Mouse (Mus musculus) retina, embryonic 14.5 days (tissue): ENCODE results near the gene Grik3.

ENCODE experiments used
- DNase-seq: peaks from one replicate; pipeline ENCODE4 v3.0.0-alpha.2; 2015; ENCODE audit warnings: low spot score

Gene Grik3

DNA sequence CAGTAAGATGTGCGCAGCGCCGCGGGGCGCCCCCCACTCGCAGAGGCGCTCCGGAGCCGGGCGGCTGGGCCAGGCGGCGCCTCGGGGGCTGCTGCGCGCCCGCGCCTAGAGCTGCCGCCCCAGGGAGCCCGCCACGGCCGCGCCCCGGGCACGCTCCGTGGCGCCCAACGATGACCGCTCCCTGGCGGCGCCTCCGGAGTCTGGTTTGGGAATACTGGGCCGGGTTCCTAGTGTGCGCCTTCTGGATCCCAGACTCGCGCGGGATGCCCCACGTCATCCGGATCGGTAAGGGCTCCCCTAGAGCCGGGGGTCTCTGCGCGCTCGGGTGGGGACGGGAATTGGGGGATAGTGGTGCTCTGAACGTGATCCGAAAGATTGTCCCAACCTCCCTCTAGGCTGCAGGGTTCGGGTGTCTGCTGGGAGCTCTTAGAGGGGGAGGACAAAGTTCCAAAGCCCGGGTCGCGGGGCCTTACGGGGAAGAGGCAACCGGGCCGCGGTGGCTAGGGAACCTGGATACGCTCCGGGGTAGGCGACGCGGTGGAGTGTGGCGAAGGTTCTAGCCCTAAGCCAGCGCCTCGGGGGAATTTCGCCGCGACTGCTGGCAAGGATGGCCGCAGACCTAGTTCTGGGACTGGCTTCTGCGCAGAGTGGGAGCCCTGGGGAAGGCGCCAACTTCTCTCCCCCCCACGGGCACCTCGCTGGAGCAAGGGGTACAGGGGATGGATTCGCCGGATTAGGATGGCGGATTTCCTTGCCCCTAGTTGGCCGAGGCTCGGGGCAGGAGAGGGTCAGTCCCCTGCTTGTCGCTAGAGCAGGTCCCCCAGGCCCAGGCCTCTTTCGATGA, at the start of gene Grik3:
Gene Grik3 (plus strand): TSS at position 40 of the 844 bp plus-strand sequence.
- peak; percentile 46 for DNase-seq

GRCm38 (mm10) chr4:125441821-125442220, 48.7 kb upstream of the Grik3 start:
- DNase-seq = no peak

DNA sequence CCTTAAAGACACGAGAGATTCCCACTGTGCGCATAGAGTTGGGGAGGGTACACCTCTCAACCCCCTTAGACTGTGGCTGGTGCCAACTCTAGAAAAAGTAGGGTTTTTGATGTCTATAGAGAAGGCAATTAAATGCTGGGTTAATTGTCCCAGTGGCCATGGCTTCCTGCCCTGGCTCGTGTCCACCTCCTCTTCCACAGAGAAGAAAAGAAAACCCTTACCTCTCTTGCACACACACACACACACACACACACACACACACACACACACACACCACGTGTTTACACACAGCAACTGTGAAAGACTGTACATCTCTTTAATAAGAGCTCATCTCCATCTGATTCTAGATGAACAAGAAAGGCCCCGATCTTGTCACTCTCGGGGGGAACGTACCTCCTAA, 46.1 kb upstream of the Grik3 start:
- DNase-seq = no peak

DNA sequence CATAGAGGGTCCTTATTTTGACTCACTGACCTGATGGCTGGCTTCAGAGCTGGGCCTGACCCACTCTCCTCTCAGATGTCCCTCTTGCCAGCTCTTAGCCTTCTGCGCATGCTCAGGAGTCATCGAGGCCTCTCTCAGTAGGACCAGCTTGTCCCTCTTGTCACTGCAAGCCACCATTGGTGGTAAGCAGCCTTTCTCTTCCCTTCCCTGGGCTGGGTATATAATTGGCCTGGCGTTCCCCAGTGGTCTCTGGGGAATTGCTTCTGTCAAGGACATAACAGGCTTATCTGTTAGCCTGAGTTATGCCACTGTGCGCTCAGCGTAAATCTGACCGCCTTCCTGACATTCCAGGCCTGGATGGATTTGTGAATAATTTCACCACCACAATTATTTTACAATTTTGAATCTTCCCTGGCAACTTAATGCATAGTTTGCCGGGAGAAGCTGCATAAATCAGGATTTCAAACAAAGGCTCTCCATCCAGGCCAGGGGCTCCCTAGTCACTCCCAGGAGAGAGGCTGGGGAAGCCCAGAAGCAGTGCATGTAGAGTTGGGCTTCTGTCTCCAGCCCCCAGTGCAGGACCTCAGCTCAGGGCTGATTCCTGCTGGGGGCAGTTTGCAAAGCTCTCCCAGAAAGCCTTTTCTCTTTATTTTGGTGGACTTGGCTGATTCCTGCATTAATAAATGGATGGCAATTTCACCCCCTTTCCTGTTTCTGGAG, 39.7 kb upstream of the Grik3 start:
- DNase-seq = peak; percentile 63

GRCm38 (mm10) chr4:125451821-125452220, 38.7 kb upstream of the Grik3 start:
- DNase-seq = no peak

DNA sequence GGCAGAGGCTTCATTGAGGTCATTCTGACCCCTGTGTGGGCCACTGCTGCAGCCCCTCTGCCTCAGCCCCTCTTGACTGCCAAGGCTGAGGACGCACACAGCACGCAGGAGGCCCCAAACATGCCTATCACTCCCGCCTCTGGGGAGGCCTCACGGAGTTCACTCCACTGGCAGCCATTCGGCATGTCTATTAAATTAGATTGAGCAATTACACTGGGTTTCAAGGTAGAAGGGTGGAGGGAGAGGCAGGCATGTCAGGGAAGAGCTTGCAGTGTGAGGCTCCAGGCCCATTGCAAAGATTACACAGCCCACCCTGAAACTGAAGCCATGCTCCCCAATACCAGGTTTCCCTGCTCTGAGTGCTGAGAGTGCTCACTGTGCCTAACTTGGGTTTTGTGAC, 34.0 kb upstream of the Grik3 start:
- DNase-seq = no peak

DNA sequence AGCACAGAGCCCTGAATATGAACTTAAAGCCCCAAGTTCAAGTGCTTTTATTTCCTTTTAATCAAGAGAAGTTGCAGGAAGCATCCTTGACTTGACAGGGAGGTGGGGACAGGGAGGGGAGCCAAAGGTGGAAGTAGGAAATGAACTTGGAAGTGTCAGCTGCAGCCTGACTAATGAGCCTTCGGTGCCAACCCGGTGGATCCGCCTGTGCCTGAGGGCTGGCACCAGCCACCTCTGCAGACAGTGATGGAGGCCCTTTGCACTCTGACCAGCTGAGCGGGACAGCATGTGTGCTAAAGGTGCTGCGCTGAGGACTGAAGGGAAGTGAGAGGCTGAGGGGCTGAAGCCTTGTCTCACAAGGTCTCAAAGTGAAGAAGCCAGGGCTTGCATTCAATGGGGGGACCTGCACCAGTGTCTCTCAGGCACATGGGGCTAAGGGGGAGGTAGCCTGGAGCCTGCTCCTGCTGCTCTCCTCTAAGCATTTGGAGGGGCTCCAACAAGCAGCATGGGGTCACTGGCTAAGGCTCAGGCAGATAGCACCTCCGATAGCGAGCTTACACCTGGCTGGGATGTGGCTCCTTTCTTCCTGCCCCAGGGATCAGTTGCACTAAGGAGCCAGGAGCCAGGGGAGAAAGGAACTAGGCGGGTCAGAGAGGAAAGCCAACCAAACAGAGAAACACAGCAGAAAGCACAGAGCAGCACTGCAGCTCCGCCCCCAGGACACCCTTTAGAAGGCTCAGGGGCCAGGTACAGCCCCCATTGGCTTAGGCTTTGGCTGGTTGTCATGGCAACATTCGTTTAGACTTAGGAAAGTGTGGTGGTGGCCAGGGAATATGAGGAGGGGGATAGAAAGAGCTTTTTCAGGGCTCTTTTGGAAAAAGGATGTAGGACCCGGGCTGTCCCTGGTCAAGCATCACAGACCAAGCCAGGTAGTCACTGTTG, 33.1 kb upstream of the Grik3 start:
- no peak for DNase-seq

GRCm38 (mm10) chr4:125459791-125460190, 30.7 kb upstream of the Grik3 start:
- DNase-seq = no peak

GRCm38 (mm10) chr4:125469711-125470372, 20.7 kb upstream of the Grik3 start:
- no peak for DNase-seq

DNA sequence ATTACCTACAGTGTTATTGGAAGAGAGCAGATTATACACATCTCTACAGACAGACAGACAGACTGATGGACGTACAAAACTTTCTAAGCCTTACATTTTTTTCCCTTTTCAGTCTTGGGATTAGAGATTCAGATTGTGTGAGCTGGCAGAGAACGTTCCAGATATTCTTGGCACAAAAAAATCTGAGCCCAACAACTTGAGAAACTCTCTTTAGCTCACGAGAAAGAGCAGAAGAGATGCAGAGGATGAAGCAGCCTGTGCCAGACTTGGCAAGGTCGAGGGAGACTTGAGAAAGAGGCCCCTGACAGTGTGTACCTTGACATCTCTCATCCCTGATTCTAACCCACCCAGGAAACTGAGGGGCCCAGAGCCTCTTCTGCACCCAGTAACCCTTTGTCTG, 15.6 kb upstream of the Grik3 start:
- no peak for DNase-seq

- no peak for DNase-seq
These were observed 12.4 kb upstream of the Grik3 start for GRCm38 (mm10) chr4:125478071-125478470.

- DNase-seq = no peak
These were observed 9.2 kb upstream of the Grik3 start for GRCm38 (mm10) chr4:125481256-125481655.

- no peak for DNase-seq
These were observed 6.4 kb upstream of the Grik3 start for GRCm38 (mm10) chr4:125484131-125484530.

- no peak for DNase-seq
These were observed 4.9 kb upstream of the Grik3 start for GRCm38 (mm10) chr4:125485416-125486239.

- peak; percentile 54 for DNase-seq
These were observed 3.9 kb upstream of the Grik3 start for GRCm38 (mm10) chr4:125486616-125487015.

DNA sequence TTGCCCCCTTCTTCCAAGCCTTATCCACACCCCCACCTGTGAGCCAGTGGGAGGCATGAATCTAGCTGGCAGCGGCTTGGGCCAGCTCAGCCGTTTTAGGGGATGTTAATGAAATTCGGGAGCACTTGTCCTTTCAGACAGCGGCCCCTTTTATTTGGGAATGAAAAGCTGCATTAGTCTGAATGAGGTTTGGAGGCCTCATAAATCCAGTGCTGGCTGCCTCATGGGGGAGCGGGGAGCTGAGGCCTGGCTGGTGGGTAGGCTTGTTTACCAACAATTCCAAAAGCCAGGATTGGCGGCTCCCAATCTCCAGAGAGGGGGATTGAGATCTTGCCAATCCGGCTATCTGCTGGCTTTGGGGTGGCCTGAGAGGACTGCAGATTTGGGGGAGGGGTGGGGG, 3.5 kb upstream of the Grik3 start:
- no peak for DNase-seq

DNA sequence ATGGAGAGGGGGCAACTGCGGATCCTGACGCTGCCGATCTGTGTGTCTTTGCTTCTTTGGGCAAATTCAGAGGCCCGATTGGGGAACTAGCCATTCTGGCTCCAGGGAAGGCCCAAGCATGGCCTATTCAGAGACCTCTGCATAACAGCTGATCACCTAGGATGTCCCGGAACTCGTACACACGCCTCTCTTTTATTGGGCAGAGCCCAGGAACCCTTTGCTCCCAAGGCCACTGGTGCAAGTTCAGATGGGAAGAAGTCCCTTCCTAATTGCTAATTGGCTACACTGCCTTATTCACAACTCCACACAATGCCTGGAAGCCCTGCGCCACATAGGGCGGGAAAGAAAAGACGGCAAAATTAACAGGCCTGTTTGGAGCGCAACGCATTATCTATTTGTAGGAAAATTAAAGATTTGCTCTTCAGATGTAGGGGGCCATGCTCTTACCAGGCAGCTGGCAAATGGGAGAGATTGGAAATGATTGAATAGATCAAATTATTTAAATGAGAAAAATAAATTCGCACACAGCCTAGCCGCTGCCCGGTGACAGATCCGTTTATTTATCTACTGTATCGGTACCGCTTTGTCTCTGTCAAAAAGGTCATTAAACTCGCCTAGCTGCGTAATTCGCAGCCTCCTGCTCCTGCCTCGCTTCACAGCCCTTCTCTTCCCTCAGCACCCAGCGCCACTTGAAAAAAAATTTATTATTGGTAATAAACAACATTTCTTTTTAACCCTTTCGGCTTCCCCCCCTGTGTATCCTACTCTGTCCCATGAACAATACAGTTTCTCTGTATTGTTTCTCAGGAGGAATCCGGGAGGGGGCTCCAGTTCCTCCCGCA, 1.5 kb upstream of the Grik3 start:
- no peak for DNase-seq

GRCm38 (mm10) chr4:125489901-125490590, 454 bp upstream of the Grik3 start:
- peak; percentile 70 for DNase-seq

GRCm38 (mm10) chr4:125491505-125492121, 1.1 kb downstream of the Grik3 start:
- DNase-seq = no peak
